Mouse (Mus musculus) forebrain, embryonic 10.5 days (tissue): ENCODE results near the gene Fbxo7. TPM values are rescaled to one million over a fixed set of nuclear protein-coding genes. Genes with fewer than 3 reads are reported as not detected.

Source experiments
- DNase-seq: peaks from one replicate; pipeline ENCODE4 v3.0.0-alpha.2; 2017; ENCODE audit warnings: low spot score; ENCODE audit errors: extremely low spot score
- H3K27ac ChIP-seq: fragments of 300-500 bp; sonication (generic); 2 replicates; pipeline ENCODE4 v1.5.1; 2016; ENCODE audit warnings: mild to moderate bottlenecking
- H3K27me3 ChIP-seq: fragments of 300-500 bp; sonication (generic); 2 replicates; pipeline ENCODE4 v1.6.1; 2016; ENCODE audit warnings: mild to moderate bottlenecking; ENCODE audit not compliant: poor library complexity, severe bottlenecking
- H3K36me3 ChIP-seq: fragments of 300-500 bp; sonication (generic); replicated peaks from 2 replicates; pipeline ENCODE4 v1.6.1; 2016; ENCODE audit warnings: mild to moderate bottlenecking, moderate library complexity
- H3K4me1 ChIP-seq: fragments of 300-500 bp; sonication (generic); 2 replicates; pipeline ENCODE4 v1.6.1; 2016
- H3K4me3 ChIP-seq: fragments of 300-500 bp; sonication (generic); 2 replicates; pipeline ENCODE4 v1.5.1; 2016; ENCODE audit warnings: mild to moderate bottlenecking, moderate library complexity
- H3K9me3 ChIP-seq: fragments of 300-500 bp; sonication (generic); 2 replicates; pipeline ENCODE4 v1.6.1; 2016; ENCODE audit warnings: mild to moderate bottlenecking, moderate library complexity
- WGBS: fragments of 180-500 bp; shearing (Covaris S2); methylation state at CpG from one replicate; pipeline ENCODE4 v1.1.7; 2016; 5-methylcytosine and 5-hydroxymethylcytosine counted together
- polyA plus RNA-seq: library from polyadenylated mRNA; unstranded; fragments of >200 nt; fragmentation: Nextera tagmentation; extraction: Ambion mirVana; gene quantifications from 2 replicates; pipeline ENCODE4 v1.2.1, GENCODE M21; 2016

The Fbxo7 gene
- polyA plus RNA-seq, 1 experiment from 2014 or later: 18.4 TPM

GRCm38 (mm10) chr10:86069341-86069740 lies 47.6 kb downstream of the Fbxo7 start:
- Histone ChIP-seq H3K36me3 (no peaks in the 10 kb centered on the region), H3K4me1 (peaks cover 28% of the 10 kb centered on the region), H3K27me3 (no peaks in the 10 kb centered on the region), H3K27ac (peak overlapping the region; percentile 80), H3K4me3 (no peak overlapping the region), H3K9me3 (peaks cover 7% of the 10 kb centered on the region; the same call in 1 of the 2 replicates)
- peak; percentile 58 for DNase-seq
- WGBS: 21% methylated on average over 3 of the region's 3 CpGs

DNA sequence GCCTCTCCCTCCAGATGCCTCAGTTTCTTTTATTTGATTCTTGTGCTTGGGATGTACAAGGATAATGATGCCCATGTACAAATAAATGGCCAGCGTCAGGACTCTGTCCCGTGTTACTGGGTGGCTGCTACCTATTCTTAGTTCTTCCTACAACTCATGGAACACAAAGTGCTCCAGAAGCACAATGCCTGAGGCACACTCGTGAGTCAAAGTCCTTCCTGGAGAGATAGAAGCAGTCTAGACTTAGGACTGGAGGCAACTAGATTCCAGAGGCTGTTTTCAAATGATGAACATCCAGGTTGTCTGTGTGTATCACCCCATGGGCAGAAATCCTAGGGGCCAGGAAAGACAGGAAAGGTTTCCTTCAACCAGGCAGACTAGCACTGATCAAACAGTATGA lies 49.0 kb downstream of the Fbxo7 start:
- no peak overlapping the region for H3K27ac ChIP-seq
- no peak overlapping the region for H3K4me3 ChIP-seq
- H3K9me3 ChIP-seq: peaks cover 7% of the 10 kb centered on the region; the same call in 1 of the 2 replicates
- no peaks in the 10 kb centered on the region for H3K27me3 ChIP-seq
- no peaks in the 10 kb centered on the region for H3K36me3 ChIP-seq
- 90% methylated on average over 3 of the region's 3 CpGs for WGBS
- H3K4me1 ChIP-seq: peaks cover 23% of the 10 kb centered on the region
- no peak for DNase-seq

- no peak for DNase-seq
- Histone ChIP-seq H3K27ac (no peak overlapping the region), H3K4me3 (no peak overlapping the region), H3K9me3 (peaks cover 7% of the 10 kb centered on the region; the same call in 1 of the 2 replicates), H3K4me1 (peaks cover 9% of the 10 kb centered on the region), H3K27me3 (no peaks in the 10 kb centered on the region), H3K36me3 (no peaks in the 10 kb centered on the region)
- 88% methylated on average over 4 of the region's 4 CpGs for WGBS
Measured at GRCm38 (mm10) chr10:86074134-86074533, 52.4 kb downstream of the Fbxo7 start.

DNA sequence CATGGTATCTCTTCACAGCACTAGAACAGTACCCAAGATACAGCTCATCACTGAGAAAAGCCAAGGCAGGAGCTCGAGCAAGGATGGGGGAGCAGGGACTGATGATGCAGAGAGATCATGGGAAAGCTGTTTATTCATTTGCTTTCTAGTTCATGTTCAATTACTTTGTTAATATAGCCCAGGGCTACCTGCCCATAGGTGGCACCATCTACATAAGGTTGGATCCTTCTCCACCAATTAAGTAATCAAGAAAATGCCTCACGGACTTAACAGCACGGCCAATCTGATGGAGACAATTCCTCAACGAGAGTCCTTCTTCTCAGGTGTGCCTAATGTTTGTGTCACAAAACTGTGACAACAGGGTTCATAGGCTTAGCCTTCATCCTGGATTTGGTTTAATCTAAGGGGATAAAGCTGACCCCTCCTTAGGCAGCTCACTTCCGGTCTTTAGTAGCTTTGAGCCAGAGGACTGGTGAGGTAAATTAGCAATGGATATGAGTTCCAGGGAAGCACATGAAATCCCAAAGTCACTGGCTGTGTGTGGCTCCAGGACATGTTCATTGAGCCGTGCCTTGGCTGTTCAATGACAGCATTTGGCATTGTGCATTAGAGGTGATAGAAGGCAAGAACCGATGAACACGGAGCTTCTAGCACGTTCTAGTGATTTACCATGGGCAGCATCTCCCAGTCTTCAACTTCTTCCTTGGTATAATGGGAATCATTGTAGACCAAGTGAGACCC lies 53.4 kb downstream of the Fbxo7 start:
- H3K9me3 ChIP-seq: peaks cover 7% of the 10 kb centered on the region; the same call in 1 of the 2 replicates
- H3K36me3 ChIP-seq: no peaks in the 10 kb centered on the region
- H3K27ac ChIP-seq: no peak overlapping the region
- H3K27me3 ChIP-seq: no peaks in the 10 kb centered on the region
- WGBS: 88% methylated on average over 9 of the region's 9 CpGs
- H3K4me3 ChIP-seq: no peak overlapping the region
- H3K4me1 ChIP-seq: no peaks in the 10 kb centered on the region
- no peak for DNase-seq

GRCm38 (mm10) chr10:86077272-86077671 lies 55.5 kb downstream of the Fbxo7 start:
- no peak for DNase-seq
- H3K36me3 ChIP-seq: no peaks in the 10 kb centered on the region
- H3K9me3 ChIP-seq: peaks cover 7% of the 10 kb centered on the region; the same call in 1 of the 2 replicates
- H3K27ac ChIP-seq: no peak overlapping the region
- H3K4me3 ChIP-seq: no peak overlapping the region
- no peaks in the 10 kb centered on the region for H3K27me3 ChIP-seq
- no peaks in the 10 kb centered on the region for H3K4me1 ChIP-seq
- WGBS: 91% methylated on average over 2 of the region's 2 CpGs

DNA sequence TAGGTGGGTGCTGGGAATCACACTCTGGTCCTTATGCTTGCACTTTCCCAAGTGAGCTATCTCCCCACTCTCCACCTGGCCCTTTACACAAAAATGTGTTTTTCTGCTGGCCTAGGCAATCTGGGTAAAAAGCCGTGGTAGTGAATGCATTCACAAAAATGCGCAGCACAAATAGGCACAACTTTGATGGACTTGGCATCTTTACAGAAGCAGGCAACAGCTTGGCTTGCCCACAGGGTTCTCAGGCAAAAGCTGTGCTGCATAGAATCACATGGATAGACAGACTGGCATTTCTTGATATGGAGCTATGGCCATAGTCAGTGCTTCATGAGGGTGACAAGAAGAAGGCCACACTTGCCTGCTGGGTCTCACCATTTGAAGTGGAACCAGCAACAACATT lies 57.0 kb downstream of the Fbxo7 start:
- no peak overlapping the region for H3K4me3 ChIP-seq
- H3K4me1 ChIP-seq: no peaks in the 10 kb centered on the region
- no peaks in the 10 kb centered on the region for H3K36me3 ChIP-seq
- DNase-seq: no peak
- 93% methylated on average over 2 of the region's 2 CpGs for WGBS
- peaks cover 5% of the 10 kb centered on the region; the same call in 1 of the 2 replicates for H3K9me3 ChIP-seq
- no peak overlapping the region for H3K27ac ChIP-seq
- H3K27me3 ChIP-seq: no peaks in the 10 kb centered on the region

DNA sequence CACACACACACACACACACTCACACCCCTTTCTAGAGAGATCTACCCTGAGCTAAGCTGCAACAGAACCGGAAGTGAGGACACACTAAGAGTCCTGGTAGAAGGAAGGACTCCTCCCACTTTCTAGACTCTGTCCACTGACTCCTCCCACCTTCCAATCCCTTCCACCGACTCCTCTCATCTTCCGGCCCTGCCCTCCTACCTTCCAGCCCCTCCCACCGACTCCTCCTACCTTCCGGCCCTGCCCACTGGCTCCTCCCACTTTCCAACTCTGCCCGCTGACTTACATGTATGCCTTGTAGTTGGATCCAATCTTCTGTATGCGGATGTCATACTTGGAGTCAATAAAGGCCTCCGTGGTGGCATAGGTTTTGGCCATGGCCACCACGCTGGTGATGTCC lies 58.1 kb downstream of the Fbxo7 start:
- H3K4me3 ChIP-seq: no peak overlapping the region
- no peaks in the 10 kb centered on the region for H3K9me3 ChIP-seq
- no peak for DNase-seq
- H3K4me1 ChIP-seq: no peaks in the 10 kb centered on the region
- no peak overlapping the region for H3K27ac ChIP-seq
- H3K27me3 ChIP-seq: no peaks in the 10 kb centered on the region
- H3K36me3 ChIP-seq: no peaks in the 10 kb centered on the region
- WGBS: 84% methylated on average over 9 of the region's 9 CpGs

DNA sequence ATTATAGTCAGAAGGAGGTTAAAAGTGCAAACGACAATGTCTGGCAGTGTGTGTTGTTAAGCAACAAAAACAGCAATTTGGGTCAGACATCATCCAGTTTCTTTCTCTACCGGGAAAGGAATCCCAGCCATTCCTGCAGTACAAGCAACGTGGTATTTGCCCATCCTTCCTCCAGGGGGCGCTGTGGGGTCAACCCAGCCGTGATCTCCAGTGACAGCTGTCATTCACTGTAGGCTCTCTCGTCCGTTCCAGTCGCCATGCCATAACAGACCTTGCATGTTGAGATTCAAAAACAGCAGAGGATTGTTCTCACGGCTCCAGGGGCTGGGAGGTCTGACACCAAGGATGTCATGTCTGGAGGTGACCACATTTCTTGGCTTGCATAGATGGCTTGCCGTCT lies 70.1 kb downstream of the Fbxo7 start:
- no peak for DNase-seq
- WGBS: 44% methylated on average over 10 of the region's 10 CpGs
- no peaks in the 10 kb centered on the region for H3K27me3 ChIP-seq
- H3K36me3 ChIP-seq: no peaks in the 10 kb centered on the region
- H3K4me3 ChIP-seq: no peak overlapping the region
- H3K27ac ChIP-seq: no peak overlapping the region
- no peaks in the 10 kb centered on the region; the same call in 1 of the 2 replicates for H3K4me1 ChIP-seq
- no peaks in the 10 kb centered on the region for H3K9me3 ChIP-seq

- Histone ChIP-seq H3K4me3 (no peak overlapping the region), H3K4me1 (no peaks in the 10 kb centered on the region; the same call in 1 of the 2 replicates), H3K9me3 (no peaks in the 10 kb centered on the region), H3K27ac (no peak overlapping the region), H3K27me3 (no peaks in the 10 kb centered on the region), H3K36me3 (no peaks in the 10 kb centered on the region)
- WGBS: 78% methylated on average over 14 of the region's 14 CpGs
- DNase-seq: no peak
Measured at GRCm38 (mm10) chr10:86093109-86094035, 71.6 kb downstream of the Fbxo7 start.

DNA sequence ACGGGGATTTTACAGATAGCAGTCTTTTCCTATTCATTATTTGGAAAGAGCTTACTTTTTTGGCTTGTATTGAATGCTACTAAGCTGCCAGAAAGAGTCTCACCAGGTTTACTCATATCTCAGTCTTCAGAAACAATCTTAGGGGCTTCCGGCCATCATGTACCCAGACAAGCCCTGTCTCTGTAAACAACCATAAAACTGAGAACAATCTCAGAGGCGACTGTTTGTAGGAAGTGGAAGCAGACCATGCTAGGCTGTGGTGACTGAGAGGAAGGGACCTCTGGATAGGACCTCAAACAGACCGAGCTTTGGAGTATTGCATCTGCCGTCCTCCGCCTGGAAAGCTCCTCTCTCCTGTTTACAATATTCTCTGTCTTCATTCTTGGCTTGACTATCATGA lies 76.6 kb downstream of the Fbxo7 start:
- Histone ChIP-seq H3K4me1 (no peaks in the 10 kb centered on the region), H3K36me3 (no peaks in the 10 kb centered on the region), H3K9me3 (peaks cover 12% of the 10 kb centered on the region), H3K27me3 (no peaks in the 10 kb centered on the region), H3K4me3 (no peak overlapping the region), H3K27ac (no peak overlapping the region)
- 92% methylated on average over 6 of the region's 6 CpGs for WGBS
- no peak for DNase-seq

DNA sequence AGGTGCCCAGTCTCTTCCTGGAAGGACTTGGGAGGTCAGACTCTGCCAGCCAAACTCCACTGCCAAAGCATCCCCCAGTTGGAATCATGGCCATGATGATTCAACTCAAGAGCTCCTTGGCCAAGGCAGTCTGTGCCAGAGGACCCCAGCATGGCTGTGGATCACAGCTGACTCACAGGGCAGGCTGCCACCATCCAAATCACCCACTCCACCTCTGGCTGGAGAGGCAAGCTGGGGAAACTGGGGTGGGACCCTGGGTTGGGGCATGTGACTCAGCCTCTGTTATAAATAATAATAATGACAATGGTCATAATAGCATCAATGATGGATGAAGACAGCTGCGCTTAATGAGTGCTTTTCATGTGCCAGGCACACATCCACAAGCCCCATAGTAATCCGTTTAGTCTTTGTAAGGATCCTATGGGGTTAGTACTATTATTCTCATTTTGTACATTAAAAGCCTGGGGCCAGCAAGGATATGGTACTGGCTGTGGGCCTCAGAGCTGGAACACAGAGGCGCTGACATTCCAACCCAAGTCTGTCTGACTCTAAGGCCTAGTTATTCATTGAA lies 78.6 kb downstream of the Fbxo7 start:
- Histone ChIP-seq H3K4me1 (peaks cover 5% of the 10 kb centered on the region; the same call in 1 of the 2 replicates), H3K27me3 (no peaks in the 10 kb centered on the region), H3K4me3 (no peak overlapping the region), H3K36me3 (no peaks in the 10 kb centered on the region), H3K9me3 (peaks cover 12% of the 10 kb centered on the region), H3K27ac (no peak overlapping the region)
- 93% methylated on average over 3 of the region's 3 CpGs for WGBS
- no peak for DNase-seq
